Mouse (Mus musculus) left cerebral cortex, adult 9 months (tissue): ENCODE measurements at regions not wholly inside any gene's neighbourhood (a gene's known extent, or its start where the extent isn't known, plus 50 kb on each side); places are given as distances from the start of the nearest gene placed in this dataset.
"Not testable (repeated sequence)": the region's sequence is repeated elsewhere in the genome, so short reads cannot be mapped to it uniquely, and the experiment has no call there.

Experiments used
- DNase-seq, 2 experiments: peaks; one replicate each; pipeline ENCODE4 v3.0.0; 2022; ENCODE audit warnings: low spot score in 2 of 2

- no peak for DNase-seq
Observed at GRCm38 (mm10) chr3:124156255-124156654, 164.4 kb upstream of the Tram1l1 start.

GRCm38 (mm10) chr3:124157858-124158655, 162.6 kb upstream of the Tram1l1 start:
- no peak for DNase-seq

- not testable (repeated sequence) for DNase-seq
Observed at GRCm38 (mm10) chr3:124193331-124193730, 127.3 kb upstream of the Tram1l1 start.

- DNase-seq = not testable (repeated sequence)
Observed at GRCm38 (mm10) chr3:124200226-124200940, 120.3 kb upstream of the Tram1l1 start.

DNA sequence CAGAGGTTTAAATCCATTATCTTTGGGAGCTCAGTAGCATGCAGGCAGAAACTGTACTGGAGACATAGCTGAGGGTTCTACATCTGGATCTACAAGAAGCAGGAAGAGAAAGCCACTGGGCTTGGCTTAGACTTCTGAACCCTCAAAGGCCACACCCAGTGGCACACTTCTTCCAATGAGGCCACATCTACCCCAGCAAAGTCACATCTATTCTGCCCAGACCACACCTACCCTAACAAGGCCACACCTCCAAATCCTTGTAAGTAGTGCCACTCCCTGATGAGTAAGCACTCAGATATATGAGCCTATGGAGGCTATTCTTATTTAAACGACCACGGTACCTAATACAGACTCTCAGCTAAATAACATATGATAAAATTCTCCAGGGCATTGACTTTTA, 103.5 kb upstream of the Tram1l1 start:
- DNase-seq = no peak

DNA sequence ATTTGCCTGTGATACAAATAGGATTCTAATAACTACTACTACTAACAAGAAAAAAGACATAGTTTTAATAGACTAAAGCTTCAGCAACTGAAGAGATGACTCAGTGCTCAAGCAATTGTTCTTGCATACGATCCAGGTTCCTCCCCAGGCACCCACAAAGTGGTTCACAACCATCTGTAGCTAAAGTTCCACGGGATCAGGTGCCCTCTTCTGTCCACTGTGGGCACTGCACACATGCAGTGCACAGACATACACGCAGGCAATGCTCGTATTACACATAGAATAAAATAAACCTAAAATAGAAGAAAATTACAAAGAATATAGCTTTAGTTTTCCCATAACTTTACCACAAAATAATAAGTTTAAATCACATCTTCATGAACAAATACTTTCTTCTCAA, 94.7 kb upstream of the Tram1l1 start:
- no peak for DNase-seq

GRCm38 (mm10) chr3:124227701-124228100, 93.0 kb upstream of the Tram1l1 start:
- no peak for DNase-seq

- no peak for DNase-seq
Observed at GRCm38 (mm10) chr3:124240936-124241733, 79.5 kb upstream of the Tram1l1 start.

- DNase-seq = no peak
Observed at GRCm38 (mm10) chr3:124241734-124242006, 79.0 kb upstream of the Tram1l1 start.

GRCm38 (mm10) chr3:124262150-124262549, 58.5 kb upstream of the Tram1l1 start:
- DNase-seq = no peak

GRCm38 (mm10) chr3:124266821-124267220, 53.8 kb upstream of the Tram1l1 start:
- DNase-seq = no peak

- no peak for DNase-seq
Observed at GRCm38 (mm10) chr3:124270506-124270905, 50.1 kb upstream of the Tram1l1 start.
